Mouse (Mus musculus) left cerebral cortex, adult 9 months (tissue): ENCODE measurements around the gene Kynu.
A peak's percentile ranks its signal among the peaks of the same experiment; 100 is the strongest.

Source experiments
- DNase-seq, 2 experiments: peaks; one replicate each; pipeline ENCODE4 v3.0.0; 2022; ENCODE audit warnings: low spot score in 2 of 2

Gene Kynu

GRCm38 (mm10) chr2:43646962-43647361 is 91.8 kb downstream of the Kynu start:
- no peak for DNase-seq

DNA sequence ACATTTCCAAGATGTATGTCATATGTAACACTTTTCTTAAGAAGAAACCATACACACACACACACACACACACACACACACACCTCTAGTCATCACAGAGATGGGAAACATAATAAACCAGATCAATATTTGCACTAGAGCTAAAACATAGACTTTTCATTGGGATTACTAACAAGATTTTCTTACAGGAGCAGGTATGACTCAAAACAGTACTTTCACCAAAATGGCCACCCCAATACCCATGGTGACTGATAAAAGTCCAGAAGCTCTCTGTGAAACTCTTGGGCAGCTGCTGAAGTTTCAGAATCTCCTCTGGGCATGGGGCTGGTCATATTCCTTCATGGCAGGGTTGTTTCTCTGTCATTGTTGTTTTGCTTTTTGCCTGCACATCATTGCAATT is 114.5 kb downstream of the Kynu start:
- DNase-seq: no peak

- peak; percentile 32 to 83 for DNase-seq
Observed at GRCm38 (mm10) chr2:43673619-43674018, 118.5 kb downstream of the Kynu start.

GRCm38 (mm10) chr2:43674098-43674497 is 119.0 kb downstream of the Kynu start:
- DNase-seq: no peak

DNA sequence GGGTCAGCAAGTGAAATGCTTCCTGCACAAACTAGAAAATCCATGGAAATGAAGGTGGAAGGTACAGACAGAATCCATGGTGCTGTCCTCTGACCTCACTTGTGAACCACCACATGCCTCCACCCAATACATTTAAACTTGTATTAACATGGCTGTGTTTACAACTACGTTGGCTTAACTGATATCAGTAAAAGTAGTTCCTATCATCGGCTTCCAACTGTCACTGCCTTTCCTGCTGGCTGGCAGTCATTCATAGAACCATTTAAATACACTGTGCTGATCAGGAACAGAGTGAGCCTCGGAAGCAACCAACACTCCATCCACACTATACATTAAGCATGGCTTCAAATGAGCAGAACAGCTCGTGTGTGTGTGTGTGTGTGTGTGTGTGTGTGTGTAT is 120.1 kb downstream of the Kynu start:
- no peak for DNase-seq

- no peak for DNase-seq
Observed at GRCm38 (mm10) chr2:43690402-43690801, 135.3 kb downstream of the Kynu start.

DNA sequence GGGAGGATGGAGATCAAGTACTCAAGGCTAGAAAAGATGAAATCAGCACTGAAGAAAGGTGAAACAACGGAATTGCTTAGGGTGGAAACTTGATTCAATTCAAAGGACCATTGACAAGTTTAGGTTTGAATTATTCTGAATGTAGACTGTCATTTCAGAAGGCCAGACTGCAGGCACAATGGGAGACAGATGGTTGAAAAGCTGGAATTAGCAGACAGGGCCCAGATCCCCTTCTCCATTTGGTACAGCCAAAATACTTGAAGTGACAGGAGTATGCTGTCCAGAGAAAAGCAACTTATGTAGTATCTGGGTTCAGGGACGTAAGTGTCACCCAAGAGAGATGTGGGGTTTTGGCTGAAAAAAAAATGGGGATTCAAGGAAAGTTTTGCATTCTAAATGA is 136.2 kb downstream of the Kynu start:
- DNase-seq: no peak

DNA sequence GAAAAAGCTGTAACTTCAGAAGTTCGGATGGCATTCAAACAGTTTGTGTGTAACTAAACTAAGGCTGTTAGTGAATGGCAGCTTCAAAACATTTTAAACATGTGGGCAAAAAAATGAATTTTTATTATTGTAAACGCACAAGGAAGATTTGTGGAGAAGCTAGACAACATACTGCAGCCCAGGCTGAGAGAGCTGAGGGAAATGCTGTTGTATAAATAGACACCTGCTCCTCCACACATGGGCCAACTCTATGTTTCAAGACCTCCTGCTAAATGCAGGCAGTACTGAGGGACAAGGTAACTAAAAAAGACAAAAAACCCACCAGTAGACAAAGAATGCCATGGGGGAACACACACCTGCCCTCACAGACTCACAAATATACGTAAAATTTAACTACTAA is 140.5 kb downstream of the Kynu start:
- no peak for DNase-seq

DNA sequence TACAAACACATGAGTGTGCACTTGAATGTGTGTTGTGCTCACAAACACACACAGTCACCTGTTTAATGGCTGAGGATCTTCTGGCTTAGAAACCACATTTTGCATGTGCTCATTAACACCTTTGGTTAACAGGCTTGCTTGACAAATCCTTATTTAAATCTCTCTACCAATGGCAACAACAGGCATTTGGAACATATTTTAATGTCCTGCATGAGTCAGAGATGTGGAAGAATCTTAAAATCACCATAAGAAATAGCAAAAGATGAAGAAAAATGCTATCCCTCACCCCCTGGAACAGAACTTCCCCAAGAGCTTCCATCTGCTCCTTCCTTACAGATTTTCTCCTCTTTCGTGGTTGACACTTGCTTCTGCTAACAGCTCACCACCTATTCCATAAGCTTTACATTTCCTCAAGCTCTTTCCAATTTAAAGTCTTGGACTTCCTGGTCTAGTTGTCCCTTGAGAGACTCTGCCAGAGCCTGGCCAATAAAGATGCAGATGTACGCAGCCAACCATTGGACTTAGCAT is 157.5 kb downstream of the Kynu start:
- DNase-seq: peak; percentile 19 to 26

DNA sequence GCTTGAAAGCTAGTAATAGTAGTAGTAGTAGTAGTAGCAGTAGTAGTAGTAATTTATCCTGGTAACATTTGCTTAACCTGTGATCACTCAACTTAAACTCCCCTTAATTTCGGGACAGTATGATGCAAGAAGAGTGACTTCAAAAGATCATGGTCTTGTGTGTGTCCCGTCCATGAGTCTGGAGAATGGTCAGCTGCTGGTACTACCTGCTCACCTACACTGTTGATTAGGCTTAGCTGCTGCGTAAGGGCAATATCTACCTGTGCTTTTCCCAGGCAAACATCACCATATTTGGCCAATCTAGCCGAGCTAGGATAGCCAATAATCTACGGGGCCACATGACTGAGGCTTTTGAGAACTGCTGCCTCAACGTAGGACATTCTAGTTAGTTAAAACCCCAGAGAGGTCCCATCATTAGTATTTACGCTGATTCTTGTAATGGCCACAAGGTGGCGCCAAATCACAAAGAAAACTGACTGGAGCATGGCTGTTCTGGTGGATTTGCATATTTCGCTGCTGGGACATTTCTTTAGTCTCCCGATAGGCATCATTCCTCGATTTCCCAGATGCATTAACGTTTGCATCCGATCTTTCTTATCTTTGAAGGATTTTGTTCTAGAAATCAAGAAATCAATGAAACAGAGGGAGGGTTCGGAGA is 167.4 kb downstream of the Kynu start:
- peak; percentile 18 to 81 for DNase-seq

GRCm38 (mm10) chr2:43723104-43723541 is 168.0 kb downstream of the Kynu start:
- no peak for DNase-seq

GRCm38 (mm10) chr2:43727181-43727580 is 172.1 kb downstream of the Kynu start:
- no peak for DNase-seq

GRCm38 (mm10) chr2:43727693-43728092 is 172.6 kb downstream of the Kynu start:
- DNase-seq: no peak

- DNase-seq: no peak
Observed at GRCm38 (mm10) chr2:43728831-43729230, 173.7 kb downstream of the Kynu start.
